Mouse (Mus musculus): Measurements from ENCODE around the gene Rassf3. TPM values are rescaled to one million over a fixed set of nuclear protein-coding genes. Genes with fewer than 3 reads are reported as not detected.

Gene Rassf3
- total RNA-seq, 2 experiments from 2014 or later: 39.4 to 49.7 TPM

DNA sequence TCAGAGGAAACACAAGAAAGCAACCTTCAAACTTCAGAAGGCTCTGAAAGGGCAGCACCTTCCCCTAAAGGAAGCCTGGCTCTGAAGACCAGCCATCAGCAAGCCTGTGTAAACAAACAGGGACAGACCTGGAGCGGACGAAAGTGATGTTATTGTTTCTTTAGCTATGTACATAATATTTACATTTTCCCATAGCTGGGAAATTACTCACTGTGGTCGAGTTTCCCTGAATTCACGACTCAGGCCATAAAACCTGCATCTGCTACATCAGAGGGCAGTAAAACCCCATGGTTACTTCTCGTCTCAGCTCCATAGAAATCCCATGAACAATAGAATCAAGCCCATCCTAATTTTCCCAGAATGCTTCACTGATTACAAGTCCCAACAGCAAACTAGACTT, 11.1 kb downstream of the Rassf3 start:
- no peak for DNase-seq (ENCODE audit: low spot score in 2 of 2)

GRCm38 (mm10) chr10:121462162-121462881, 13.8 kb downstream of the Rassf3 start:
- no peak for DNase-seq (ENCODE audit: low spot score in 2 of 2)

DNA sequence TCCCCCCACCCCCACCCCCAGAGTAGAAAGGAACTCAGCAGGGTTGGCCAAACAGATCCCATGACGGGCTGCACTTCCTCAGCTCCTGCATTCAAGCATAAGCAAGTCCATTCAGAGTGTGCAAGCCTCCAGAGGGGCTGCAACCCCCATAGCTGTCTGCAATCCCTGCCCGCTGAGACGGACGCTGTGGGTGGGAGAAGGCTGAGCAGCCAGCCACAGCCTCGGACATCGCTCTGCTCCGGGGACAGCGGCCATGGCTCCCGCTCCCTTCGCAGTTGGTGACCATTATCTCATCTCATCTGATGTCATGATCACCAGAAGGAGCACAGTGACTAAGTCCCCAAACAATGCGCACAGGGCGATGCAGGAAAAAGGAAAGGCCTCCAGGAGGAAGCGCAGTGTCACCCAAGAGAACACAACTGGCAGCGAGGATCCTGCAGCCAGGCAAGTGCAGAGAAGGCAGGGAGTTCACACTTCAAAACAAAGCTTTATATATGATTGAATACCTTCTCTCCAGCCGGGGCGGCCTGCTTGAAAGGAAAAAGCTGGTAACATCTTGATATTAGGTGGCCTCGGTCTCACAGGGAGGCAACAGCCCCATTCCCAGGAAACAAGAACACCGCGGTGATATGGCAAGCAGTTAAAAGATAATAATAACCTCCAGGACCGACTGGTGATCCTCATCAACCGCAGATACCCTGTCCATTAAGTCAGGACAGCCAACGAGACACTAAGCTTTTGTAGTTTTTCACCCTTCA, 14.6 kb downstream of the Rassf3 start:
- DNase-seq (ENCODE audit: low spot score in 2 of 2): peak in 1 of 2 experiments; percentile 13

GRCm38 (mm10) chr10:121459124-121459853, 16.9 kb downstream of the Rassf3 start:
- DNase-seq (ENCODE audit: low spot score in 2 of 2): no peak

GRCm38 (mm10) chr10:121458408-121458807, 17.7 kb downstream of the Rassf3 start:
- DNase-seq (ENCODE audit: low spot score in 2 of 2): no peak

GRCm38 (mm10) chr10:121457381-121457780, 18.8 kb downstream of the Rassf3 start:
- DNase-seq (ENCODE audit: low spot score in 2 of 2): no peak

GRCm38 (mm10) chr10:121455517-121455916, 20.6 kb downstream of the Rassf3 start:
- DNase-seq (ENCODE audit: low spot score in 2 of 2): no peak

- DNase-seq (ENCODE audit: low spot score in 2 of 2): no peak
Observed at GRCm38 (mm10) chr10:121454708-121455475, 21.3 kb downstream of the Rassf3 start.

GRCm38 (mm10) chr10:121454033-121454432, 22.1 kb downstream of the Rassf3 start:
- DNase-seq (ENCODE audit: low spot score in 2 of 2): no peak

GRCm38 (mm10) chr10:121445808-121446207, 30.3 kb downstream of the Rassf3 start:
- DNase-seq (ENCODE audit: low spot score in 2 of 2): no peak

DNA sequence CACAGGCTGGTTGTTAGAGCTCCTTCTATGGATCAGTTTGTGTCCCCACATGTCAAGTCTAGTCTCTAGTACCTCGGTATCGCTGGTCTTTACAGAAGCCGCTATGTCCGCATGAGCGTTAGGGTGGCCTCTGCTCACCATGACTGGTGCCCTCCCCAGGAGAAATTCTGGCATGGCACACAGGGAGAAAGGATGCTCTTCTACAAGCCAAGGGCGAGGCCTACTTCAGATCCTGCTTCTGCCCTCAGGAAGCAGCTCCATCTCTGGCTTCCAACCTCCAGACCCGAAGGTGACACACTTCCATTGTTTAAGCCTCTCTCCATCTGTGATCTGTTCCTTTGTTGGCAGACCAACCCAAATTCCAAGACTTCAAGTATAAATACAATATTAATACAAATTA, 31.9 kb downstream of the Rassf3 start:
- no peak for DNase-seq (ENCODE audit: low spot score in 2 of 2)

GRCm38 (mm10) chr10:121443791-121444190, 32.4 kb downstream of the Rassf3 start:
- DNase-seq (ENCODE audit: low spot score in 2 of 2): no peak

GRCm38 (mm10) chr10:121439310-121439731, 36.8 kb downstream of the Rassf3 start:
- no peak for DNase-seq (ENCODE audit: low spot score in 2 of 2)

DNA sequence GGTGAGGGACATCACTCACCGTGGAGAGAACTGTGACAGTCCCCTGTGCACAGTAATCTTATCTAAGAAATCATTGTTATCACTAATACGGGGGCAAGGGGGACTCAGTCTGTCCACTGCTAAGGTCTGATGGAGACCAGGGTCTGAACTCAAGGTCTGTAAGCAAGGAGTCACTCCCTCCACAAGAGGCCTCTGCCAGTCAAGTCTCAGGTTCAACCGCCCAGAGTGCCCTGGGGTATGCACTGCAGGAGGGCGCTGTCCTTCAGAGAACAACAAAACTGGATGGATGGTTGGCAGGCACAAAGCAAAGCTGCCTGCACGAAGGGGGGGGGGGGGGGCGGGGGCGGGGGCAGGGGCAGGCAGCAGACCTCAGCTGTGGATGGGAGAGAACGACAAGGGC, 38.0 kb downstream of the Rassf3 start:
- DNase-seq (ENCODE audit: low spot score in 2 of 2): no peak

- no peak for DNase-seq (ENCODE audit: low spot score in 2 of 2)
Observed at GRCm38 (mm10) chr10:121436693-121437092, 39.5 kb downstream of the Rassf3 start.

- no peak for DNase-seq (ENCODE audit: low spot score in 2 of 2)
Observed at GRCm38 (mm10) chr10:121436258-121436645, 39.9 kb downstream of the Rassf3 start.

DNA sequence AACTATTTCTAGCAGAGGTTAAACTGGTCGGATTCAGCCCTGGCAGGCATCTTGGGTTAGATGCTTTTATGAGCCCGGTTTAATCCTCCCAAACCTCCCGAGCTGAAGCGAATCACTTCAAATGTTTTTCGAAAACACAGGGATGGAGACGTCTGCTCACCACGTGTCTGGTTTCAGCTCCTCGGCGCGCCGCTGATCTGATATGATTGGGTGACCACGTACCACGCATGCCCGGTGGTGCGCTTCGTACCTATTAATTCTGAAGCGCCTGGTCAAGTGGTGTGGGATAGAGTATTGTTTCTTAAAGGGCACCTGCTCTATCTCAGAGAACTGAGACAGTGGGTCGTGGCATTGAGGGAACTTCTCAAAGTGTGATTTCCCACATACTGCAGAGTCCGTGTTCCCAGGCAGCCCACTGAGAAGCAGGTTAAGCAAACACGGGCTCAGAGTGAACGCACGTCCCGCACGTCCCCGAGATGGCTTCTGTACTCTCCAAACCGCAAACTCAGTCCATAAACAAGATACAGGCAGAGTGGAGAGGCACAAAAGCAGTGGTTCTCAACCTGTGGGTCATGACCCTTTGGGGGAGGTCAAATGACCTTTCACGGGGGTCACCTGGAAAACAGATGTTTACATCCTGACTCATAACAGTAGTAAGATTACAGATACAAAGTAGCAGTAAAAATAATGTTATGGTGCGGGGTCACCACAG, 40.4 kb downstream of the Rassf3 start:
- DNase-seq (ENCODE audit: low spot score in 2 of 2): no peak

GRCm38 (mm10) chr10:121434441-121435103, 41.6 kb downstream of the Rassf3 start:
- DNase-seq (ENCODE audit: low spot score in 2 of 2): no peak

DNA sequence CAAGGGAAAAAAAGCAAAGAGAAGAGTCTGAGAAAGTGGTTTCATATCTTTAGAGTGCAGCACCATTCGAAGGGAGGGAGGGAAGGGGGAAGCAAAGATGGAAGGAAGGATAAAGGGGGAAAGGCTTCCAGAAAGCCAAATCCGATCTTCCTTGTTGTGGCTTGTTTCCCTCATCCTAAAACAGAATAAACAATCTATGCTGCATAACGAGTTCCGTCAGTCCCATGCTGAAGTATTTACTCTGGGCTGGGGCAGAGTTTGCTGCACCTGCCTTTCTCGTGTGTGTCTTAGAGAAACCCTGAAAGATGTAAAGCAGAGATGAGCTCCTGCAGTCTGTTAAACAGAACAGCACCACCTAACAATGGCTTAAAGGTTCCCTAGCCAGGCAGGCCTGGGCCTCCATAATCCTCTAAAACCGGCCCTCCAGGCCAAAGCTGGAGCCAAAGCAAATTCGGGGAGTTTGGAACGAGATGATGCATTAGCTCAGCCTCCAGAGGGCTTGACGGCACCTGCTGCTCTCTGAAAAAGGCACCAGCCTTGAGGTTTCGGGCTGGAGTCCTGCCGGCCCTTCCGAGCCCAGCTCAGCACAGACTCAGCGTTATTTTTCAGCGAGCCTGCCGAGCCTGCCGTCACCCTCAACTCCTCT, 43.4 kb downstream of the Rassf3 start:
- DNase-seq (ENCODE audit: low spot score in 2 of 2): no peak
